Mouse (Mus musculus): ENCODE data around the gene Npas3. TPM values are rescaled to one million over a fixed set of nuclear protein-coding genes. Genes with fewer than 3 reads are reported as not detected.

The Npas3 gene
- total and polyA plus RNA-seq, 3 experiments, result 0.02 to 0.64 (median 0.10) TPM

GRCm38 (mm10) chr12:53421701-53422100 lies 173.2 kb downstream of the Npas3 start:
- Histone ChIP-seq H3K9ac (ENCODE audit: low read depth, low read length) (no peak overlapping the region), H3K27me3 (ENCODE audit: control insufficient read depth, insufficient read depth, low read length) (no peaks in the 10 kb centered on the region), H3K27ac (no peak overlapping the region), H3K79me2 (replicated peaks; ENCODE audit: control insufficient read depth, insufficient read depth, low read length) (no peaks in the 10 kb centered on the region), H3K4me1 (ENCODE audit: control insufficient read depth, insufficient read depth, low read length) (no peaks in the 10 kb centered on the region), H3K4me3 (no peak overlapping the region), H3K36me3 (ENCODE audit: control insufficient read depth, insufficient read depth, low read length) (no peaks in the 10 kb centered on the region)
- intact Hi-C loops (cut with DNase I), result no loop called here
- 43% methylated on average over 4 of the region's 4 CpGs for WGBS
- TF ChIP-seq EP300 (IDR thresholded peaks at IDR 0.05; ENCODE audit: insufficient read depth, low read depth, low read length) (no peak), POLR2A (IDR thresholded peaks at IDR 0.05; ENCODE audit: insufficient read depth, low read depth, low read length) (no peak), CTCF (IDR thresholded peaks at IDR 0.05) (no peak)
- DNase-seq, result no peak

GRCm38 (mm10) chr12:53423631-53424030 lies 175.2 kb downstream of the Npas3 start:
- H3K36me3 ChIP-seq (ENCODE audit: control insufficient read depth, insufficient read depth, low read length), result no peaks in the 10 kb centered on the region
- no peak overlapping the region for H3K9ac ChIP-seq (ENCODE audit: low read depth, low read length)
- H3K4me1 ChIP-seq (ENCODE audit: control insufficient read depth, insufficient read depth, low read length), result no peaks in the 10 kb centered on the region
- no peaks in the 10 kb centered on the region for H3K79me2 ChIP-seq (replicated peaks; ENCODE audit: control insufficient read depth, insufficient read depth, low read length)
- intact Hi-C loops (cut with DNase I), result no loop called here
- no peak for DNase-seq
- H3K27ac ChIP-seq, result no peak overlapping the region
- 59% methylated on average over 2 of the region's 2 CpGs for WGBS
- H3K4me3 ChIP-seq, result no peak overlapping the region
- no peak for TF ChIP-seq CTCF (IDR thresholded peaks at IDR 0.05)
- TF ChIP-seq POLR2A (IDR thresholded peaks at IDR 0.05; ENCODE audit: insufficient read depth, low read depth, low read length), result no peak
- TF ChIP-seq EP300 (IDR thresholded peaks at IDR 0.05; ENCODE audit: insufficient read depth, low read depth, low read length), result no peak
- no peaks in the 10 kb centered on the region for H3K27me3 ChIP-seq (ENCODE audit: control insufficient read depth, insufficient read depth, low read length)

GRCm38 (mm10) chr12:53426006-53426405 lies 177.5 kb downstream of the Npas3 start:
- Histone ChIP-seq H3K4me3 (no peak overlapping the region), H3K9ac (ENCODE audit: low read depth, low read length) (no peak overlapping the region), H3K27ac (no peak overlapping the region), H3K79me2 (replicated peaks; ENCODE audit: control insufficient read depth, insufficient read depth, low read length) (no peaks in the 10 kb centered on the region), H3K27me3 (ENCODE audit: control insufficient read depth, insufficient read depth, low read length) (no peaks in the 10 kb centered on the region), H3K4me1 (ENCODE audit: control insufficient read depth, insufficient read depth, low read length) (no peaks in the 10 kb centered on the region), H3K36me3 (ENCODE audit: control insufficient read depth, insufficient read depth, low read length) (no peaks in the 10 kb centered on the region)
- intact Hi-C loops (cut with DNase I), result no loop called here
- TF ChIP-seq CTCF (IDR thresholded peaks at IDR 0.05) (no peak), EP300 (IDR thresholded peaks at IDR 0.05; ENCODE audit: insufficient read depth, low read depth, low read length) (no peak), POLR2A (IDR thresholded peaks at IDR 0.05; ENCODE audit: insufficient read depth, low read depth, low read length) (no peak)
- DNase-seq, result no peak
- WGBS, result 82% methylated on average over 2 of the region's 2 CpGs

- Histone ChIP-seq H3K4me1 (ENCODE audit: control insufficient read depth, insufficient read depth, low read length) (no peaks in the 10 kb centered on the region), H3K4me3 (no peak overlapping the region), H3K27ac (no peak overlapping the region), H3K36me3 (ENCODE audit: control insufficient read depth, insufficient read depth, low read length) (no peaks in the 10 kb centered on the region), H3K79me2 (replicated peaks; ENCODE audit: control insufficient read depth, insufficient read depth, low read length) (no peaks in the 10 kb centered on the region), H3K9ac (ENCODE audit: low read depth, low read length) (no peak overlapping the region), H3K27me3 (ENCODE audit: control insufficient read depth, insufficient read depth, low read length) (no peaks in the 10 kb centered on the region)
- DNase-seq, result no peak
- no peak for TF ChIP-seq CTCF (IDR thresholded peaks at IDR 0.05)
- TF ChIP-seq POLR2A (IDR thresholded peaks at IDR 0.05; ENCODE audit: insufficient read depth, low read depth, low read length), result no peak
- TF ChIP-seq EP300 (IDR thresholded peaks at IDR 0.05; ENCODE audit: insufficient read depth, low read depth, low read length), result no peak
- intact Hi-C loops (cut with DNase I), result no loop called here
- 82% methylated on average over 10 of the region's 10 CpGs for WGBS
Observed at GRCm38 (mm10) chr12:53427153-53427552, 178.7 kb downstream of the Npas3 start.

GRCm38 (mm10) chr12:53442029-53442428 lies 193.6 kb downstream of the Npas3 start:
- Histone ChIP-seq H3K27ac (no peak overlapping the region), H3K79me2 (replicated peaks; ENCODE audit: control insufficient read depth, insufficient read depth, low read length) (no peaks in the 10 kb centered on the region), H3K4me3 (no peak overlapping the region), H3K36me3 (ENCODE audit: control insufficient read depth, insufficient read depth, low read length) (no peaks in the 10 kb centered on the region), H3K27me3 (ENCODE audit: control insufficient read depth, insufficient read depth, low read length) (no peaks in the 10 kb centered on the region), H3K4me1 (ENCODE audit: control insufficient read depth, insufficient read depth, low read length) (no peaks in the 10 kb centered on the region), H3K9ac (ENCODE audit: low read depth, low read length) (no peak overlapping the region)
- 56% methylated on average over 2 of the region's 2 CpGs for WGBS
- DNase-seq, result no peak
- TF ChIP-seq POLR2A (IDR thresholded peaks at IDR 0.05; ENCODE audit: insufficient read depth, low read depth, low read length) (no peak), CTCF (IDR thresholded peaks at IDR 0.05) (no peak), EP300 (IDR thresholded peaks at IDR 0.05; ENCODE audit: insufficient read depth, low read depth, low read length) (no peak)
- intact Hi-C loops (cut with DNase I), result no loop called here

GRCm38 (mm10) chr12:53447469-53447868 lies 199.0 kb downstream of the Npas3 start:
- Histone ChIP-seq H3K4me1 (ENCODE audit: control insufficient read depth, insufficient read depth, low read length) (no peaks in the 10 kb centered on the region), H3K27ac (no peak overlapping the region), H3K9ac (ENCODE audit: low read depth, low read length) (no peak overlapping the region), H3K79me2 (replicated peaks; ENCODE audit: control insufficient read depth, insufficient read depth, low read length) (no peaks in the 10 kb centered on the region), H3K27me3 (ENCODE audit: control insufficient read depth, insufficient read depth, low read length) (no peaks in the 10 kb centered on the region), H3K36me3 (ENCODE audit: control insufficient read depth, insufficient read depth, low read length) (no peaks in the 10 kb centered on the region), H3K4me3 (no peak overlapping the region)
- DNase-seq, result no peak
- TF ChIP-seq CTCF (IDR thresholded peaks at IDR 0.05) (no peak), POLR2A (IDR thresholded peaks at IDR 0.05; ENCODE audit: insufficient read depth, low read depth, low read length) (no peak), EP300 (IDR thresholded peaks at IDR 0.05; ENCODE audit: insufficient read depth, low read depth, low read length) (no peak)
- intact Hi-C loops (cut with DNase I), result no loop called here
- WGBS, result 68% methylated on average over 8 of the region's 8 CpGs

Data from heart, adult 2 months (tissue).